Mouse (Mus musculus): ENCODE data around the gene Gm13277.

DNA sequence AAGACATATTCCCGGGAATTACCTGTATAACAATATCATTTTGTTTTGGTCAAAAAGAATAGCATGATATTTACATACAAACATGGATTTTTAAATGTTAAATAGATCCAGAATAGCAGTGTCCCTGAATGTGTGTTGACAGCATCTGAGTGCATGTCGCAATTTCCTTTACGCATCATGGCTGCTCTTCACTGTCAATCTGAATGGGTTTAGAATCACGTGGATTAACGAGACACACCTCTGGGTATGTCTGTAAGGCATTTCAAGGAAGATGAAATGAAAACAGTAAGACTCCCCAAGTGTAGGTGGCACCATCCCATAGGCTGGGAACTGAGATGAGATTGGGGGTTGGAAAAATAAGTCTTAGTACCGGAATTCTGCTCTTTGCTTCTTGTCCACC is 49.4 kb upstream of the Gm13277 start:
- TF ChIP-seq CTCF (IDR thresholded peaks at IDR 0.05; ENCODE audit: low read depth) (no peak), EP300 (IDR thresholded peaks at IDR 0.05; ENCODE audit: low read depth) (no peak)

Measured in heart, postnatal 0 days (tissue).